Mouse (Mus musculus) cerebellum, adult 2 months (tissue): ENCODE results near the gene Mcoln3.

Experiments
- CTCF ChIP-seq: fragments of 200-500 bp; IDR thresholded peaks from 2 replicates; pipeline ENCODE4 v1.5.1; 2011; ENCODE audit warnings: low read depth, mild to moderate bottlenecking, control low read depth, low read length, moderate library complexity, borderline replicate concordance; ENCODE audit not compliant: insufficient read depth
- POLR2A ChIP-seq: fragments of 200-500 bp; IDR thresholded peaks from 2 replicates; pipeline ENCODE4 v1.6.1; 2011; ENCODE audit warnings: low read length, control low read depth, borderline replicate concordance; ENCODE audit not compliant: insufficient read depth

GRCm38 (mm10) chr3:146180986-146181385, 63.7 kb downstream of the Mcoln3 start:
- TF ChIP-seq CTCF: peak; percentile 41; the same call in 1 of the 2 replicates
- TF ChIP-seq POLR2A: no peak
